Mouse (Mus musculus): ENCODE measurements around the gene Tmod2. TPM values are rescaled to one million over a fixed set of nuclear protein-coding genes. Genes with fewer than 3 reads are reported as not detected.
"Not testable (repeated sequence)": the region's sequence is repeated elsewhere in the genome, so short reads cannot be mapped to it uniquely, and the experiment has no call there.

Tmod2 gene
- polyA plus RNA-seq (2015; fragmentation: Nextera tagmentation; extraction: Ambion mirVana), result 10.0 and 10.9 TPM in 2 replicates

- peak; percentile 64 for ATAC-seq
- Histone ChIP-seq H3K9ac (ENCODE audit: low read depth, low read length) (peak within 1 kb of the TSS; percentile 27; the same call in 1 of the 2 replicates), H3K27me3 (replicated peaks; ENCODE audit: control insufficient read depth, insufficient read depth, low read length) (peaks cover 23% of the 10 kb centered on the region), H3K4me3 (ENCODE audit: low read depth, low read length) (peak within 1 kb of the TSS; percentile 53), H3K4me1 (replicated peaks; ENCODE audit: control insufficient read depth, insufficient read depth, low read length) (no peaks in the 10 kb centered on the region), H3K9me3 (ENCODE audit: control insufficient read depth) (no peaks in the 10 kb centered on the region), H3K36me3 (ENCODE audit: control insufficient read depth, insufficient read depth) (no peaks in the 10 kb centered on the region), H3K4me2 (replicated peaks; ENCODE audit: low read depth) (peak within 1 kb of the TSS; percentile 83), H3K27ac (ENCODE audit: low read depth, low read length) (no peak within 1 kb of the TSS)
- WGBS, result under 1% methylated on average over 74 of the region's 74 CpGs
- peak; percentile 38 for TF ChIP-seq CTCF (IDR thresholded peaks at IDR 0.05; ENCODE audit: low read depth)
Measured at GRCm38 (mm10) chr9:75610571-75611493, at the start of gene Tmod2. TSS of gene Tmod2 (minus strand) at chr9:75611325.

- Histone ChIP-seq H3K4me3 (ENCODE audit: low read depth, low read length) (no peak overlapping the region), H3K4me2 (replicated peaks; ENCODE audit: low read depth) (no peak overlapping the region), H3K4me1 (replicated peaks; ENCODE audit: control insufficient read depth, insufficient read depth, low read length) (no peaks in the 10 kb centered on the region), H3K9me3 (ENCODE audit: control insufficient read depth) (no peaks in the 10 kb centered on the region), H3K36me3 (ENCODE audit: control insufficient read depth, insufficient read depth) (no peaks in the 10 kb centered on the region), H3K27me3 (replicated peaks; ENCODE audit: control insufficient read depth, insufficient read depth, low read length) (no peaks in the 10 kb centered on the region), H3K27ac (ENCODE audit: low read depth, low read length) (no peak overlapping the region), H3K9ac (ENCODE audit: low read depth, low read length) (no peak overlapping the region)
- 87% methylated on average over 8 of the region's 8 CpGs for WGBS
- ATAC-seq, result no peak
- TF ChIP-seq CTCF (IDR thresholded peaks at IDR 0.05; ENCODE audit: low read depth), result no peak
Measured at GRCm38 (mm10) chr9:75660917-75661316, 49.8 kb upstream of the Tmod2 start.

- not testable (repeated sequence) for H3K4me2 ChIP-seq (replicated peaks; ENCODE audit: low read depth); ATAC-seq; H3K9me3 ChIP-seq (ENCODE audit: control insufficient read depth); H3K4me3 ChIP-seq (ENCODE audit: low read depth, low read length); H3K36me3 ChIP-seq (ENCODE audit: control insufficient read depth, insufficient read depth); H3K9ac ChIP-seq (ENCODE audit: low read depth, low read length); H3K4me1 ChIP-seq (replicated peaks; ENCODE audit: control insufficient read depth, insufficient read depth, low read length); H3K27me3 ChIP-seq (replicated peaks; ENCODE audit: control insufficient read depth, insufficient read depth, low read length); H3K27ac ChIP-seq (ENCODE audit: low read depth, low read length)
- 75% methylated on average over 3 of the region's 3 CpGs for WGBS
Measured at GRCm38 (mm10) chr9:75656456-75656855, 45.3 kb upstream of the Tmod2 start.

GRCm38 (mm10) chr9:75653981-75654911, 43.1 kb upstream of the Tmod2 start:
- Histone ChIP-seq H3K4me1 (replicated peaks; ENCODE audit: control insufficient read depth, insufficient read depth, low read length) (no peaks in the 10 kb centered on the region), H3K4me2 (replicated peaks; ENCODE audit: low read depth) (no peak overlapping the region), H3K27me3 (replicated peaks; ENCODE audit: control insufficient read depth, insufficient read depth, low read length) (no peaks in the 10 kb centered on the region), H3K4me3 (ENCODE audit: low read depth, low read length) (no peak overlapping the region), H3K9ac (ENCODE audit: low read depth, low read length) (no peak overlapping the region), H3K9me3 (ENCODE audit: control insufficient read depth) (no peaks in the 10 kb centered on the region), H3K36me3 (ENCODE audit: control insufficient read depth, insufficient read depth) (no peaks in the 10 kb centered on the region), H3K27ac (ENCODE audit: low read depth, low read length) (no peak overlapping the region)
- 24% methylated on average over 12 of the region's 12 CpGs for WGBS
- no peak for TF ChIP-seq CTCF (IDR thresholded peaks at IDR 0.05; ENCODE audit: low read depth)
- ATAC-seq, result no peak

GRCm38 (mm10) chr9:75645405-75645804, 34.3 kb upstream of the Tmod2 start:
- no peak for TF ChIP-seq CTCF (IDR thresholded peaks at IDR 0.05; ENCODE audit: low read depth)
- no peak overlapping the region for H3K9ac ChIP-seq (ENCODE audit: low read depth, low read length)
- H3K9me3 ChIP-seq (ENCODE audit: control insufficient read depth), result no peaks in the 10 kb centered on the region
- no peaks in the 10 kb centered on the region for H3K4me1 ChIP-seq (replicated peaks; ENCODE audit: control insufficient read depth, insufficient read depth, low read length)
- ATAC-seq, result no peak
- 23% methylated on average over 3 of the region's 3 CpGs for WGBS
- H3K36me3 ChIP-seq (ENCODE audit: control insufficient read depth, insufficient read depth), result no peaks in the 10 kb centered on the region
- no peak overlapping the region for H3K4me2 ChIP-seq (replicated peaks; ENCODE audit: low read depth)
- no peaks in the 10 kb centered on the region for H3K27me3 ChIP-seq (replicated peaks; ENCODE audit: control insufficient read depth, insufficient read depth, low read length)
- no peak overlapping the region for H3K4me3 ChIP-seq (ENCODE audit: low read depth, low read length)
- no peak overlapping the region for H3K27ac ChIP-seq (ENCODE audit: low read depth, low read length)

GRCm38 (mm10) chr9:75634226-75634625, 23.1 kb upstream of the Tmod2 start:
- Histone ChIP-seq H3K4me1 (replicated peaks; ENCODE audit: control insufficient read depth, insufficient read depth, low read length) (no peaks in the 10 kb centered on the region), H3K27me3 (replicated peaks; ENCODE audit: control insufficient read depth, insufficient read depth, low read length) (no peaks in the 10 kb centered on the region), H3K36me3 (ENCODE audit: control insufficient read depth, insufficient read depth) (no peaks in the 10 kb centered on the region), H3K9ac (ENCODE audit: low read depth, low read length) (no peak overlapping the region), H3K9me3 (ENCODE audit: control insufficient read depth) (no peaks in the 10 kb centered on the region), H3K4me3 (ENCODE audit: low read depth, low read length) (no peak overlapping the region), H3K4me2 (replicated peaks; ENCODE audit: low read depth) (no peak overlapping the region), H3K27ac (ENCODE audit: low read depth, low read length) (no peak overlapping the region)
- 90% methylated on average over 4 of the region's 4 CpGs for WGBS
- no peak for TF ChIP-seq CTCF (IDR thresholded peaks at IDR 0.05; ENCODE audit: low read depth)
- ATAC-seq, result no peak
